In genomic region chr3:107441306-107441705, GRCm38 (mm10) we compare ENCODE assay signal across 26 mouse cellular contexts. TPM values are rescaled to one million over a fixed set of nuclear protein-coding genes. Genes with fewer than 3 reads are reported as not detected.
A peak's percentile ranks its signal among the peaks of the same experiment; 100 is the strongest.
DNase-seq lines count a peak whose midpoint lies in the region; ATAC-seq lines count a peak whose summit lies in the region.
"Had no signal": no experiment of that assay in that cellular context is flagged by ENCODE, and none has a peak within 500 bp of the region (broad histone marks: within the 10 kb centered on the region; RNA-seq: fewer than 3 reads in every experiment).

No protein-coding gene starts in this region.

- no peak overlapping the region for H3K4me2 ChIP-seq in midbrain, embryonic 11.5 days
- H3K4me2 ChIP-seq in midbrain, embryonic 15.5 days: no peak overlapping the region
- H3K4me2 ChIP-seq: embryonic facial prominence, embryonic 12.5 days; embryonic facial prominence, embryonic 15.5 days; heart, embryonic 12.5 days; heart, embryonic 15.5 days; hindbrain, embryonic 13.5 days had no signal

- WGBS in midbrain, embryonic 11.5 days: 79% methylated on average over 8 of the region's 8 CpGs
- 80% methylated on average over 8 of the region's 8 CpGs for WGBS in midbrain, embryonic 15.5 days

- H3K4me3 ChIP-seq in midbrain, embryonic 11.5 days (ENCODE audit: low read depth, low read length): no peak overlapping the region
- H3K4me3 ChIP-seq in midbrain, embryonic 15.5 days: no peak overlapping the region
- H3K4me3 ChIP-seq: embryonic facial prominence, embryonic 12.5 days; embryonic facial prominence, embryonic 15.5 days; heart, embryonic 12.5 days; heart, embryonic 15.5 days; hindbrain, embryonic 10.5 days; hindbrain, embryonic 13.5 days had no signal

- H3K4me1 ChIP-seq in midbrain, embryonic 11.5 days (ENCODE audit: control insufficient read depth, insufficient read depth, low read length): no peaks in the 10 kb centered on the region
- H3K4me1 ChIP-seq in midbrain, embryonic 15.5 days: no peaks in the 10 kb centered on the region
- H3K4me1 ChIP-seq: heart, embryonic 12.5 days; heart, embryonic 15.5 days had no signal

- no peaks in the 10 kb centered on the region for H3K9me3 ChIP-seq in midbrain, embryonic 11.5 days (ENCODE audit: control insufficient read depth, low read length)
- H3K9me3 ChIP-seq in midbrain, embryonic 15.5 days: no peaks in the 10 kb centered on the region
- H3K9me3 ChIP-seq: embryonic facial prominence, embryonic 12.5 days; embryonic facial prominence, embryonic 15.5 days; heart, embryonic 15.5 days; hindbrain, embryonic 10.5 days had no signal

- H3K27ac ChIP-seq in midbrain, embryonic 11.5 days (ENCODE audit: low read depth, low read length): no peak overlapping the region
- H3K27ac ChIP-seq in midbrain, embryonic 15.5 days: no peak overlapping the region
- H3K27ac ChIP-seq: embryonic facial prominence, embryonic 12.5 days; embryonic facial prominence, embryonic 15.5 days; heart, embryonic 15.5 days; hindbrain, embryonic 10.5 days; hindbrain, embryonic 13.5 days had no signal

- H3K36me3 ChIP-seq in midbrain, embryonic 11.5 days (ENCODE audit: control insufficient read depth, insufficient read depth, low read length): no peaks in the 10 kb centered on the region
- H3K36me3 ChIP-seq in midbrain, embryonic 15.5 days (replicated peaks): no peaks in the 10 kb centered on the region
- H3K36me3 ChIP-seq: embryonic facial prominence, embryonic 12.5 days; embryonic facial prominence, embryonic 15.5 days; heart, embryonic 12.5 days; heart, embryonic 15.5 days; hindbrain, embryonic 10.5 days had no signal

- H3K27me3 ChIP-seq in midbrain, embryonic 11.5 days (ENCODE audit: control insufficient read depth, insufficient read depth, low read length): no peaks in the 10 kb centered on the region
- H3K27me3 ChIP-seq in midbrain, embryonic 15.5 days (replicated peaks): no peaks in the 10 kb centered on the region

- ATAC-seq in frontal cortex, adult (ENCODE audit: low TSS enrichment): peak; percentile 32; the same call in 1 of the 2 replicates
- ATAC-seq in midbrain, embryonic 11.5 days (ENCODE audit: low FRiP score): no peak
- ATAC-seq in midbrain, embryonic 15.5 days (replicated peaks): no peak
- ATAC-seq: activated CD4-positive, CD25-positive, alpha-beta regulatory T cell, adult 4 months; forebrain, embryonic 14.5 days; forebrain, postnatal 0 days; hindbrain, embryonic 16.5 days had no signal

- no peak for DNase-seq in frontal cortex, postnatal 36 days (ENCODE audit: low spot score in 2 of 2)
- DNase-seq in layer of hippocampus, adult 9-11 months: peak; percentile 54
- DNase-seq in layer of hippocampus, adult 9-10 months (ENCODE audit: low spot score): no peak
- DNase-seq in midbrain, embryonic 11.5 days (ENCODE audit: low spot score, missing footprints): peak; percentile 1
- peak; percentile 43 for DNase-seq in brain, adult 2 months (ENCODE audit: low read depth, low spot score)
- DNase-seq: adrenal gland, postnatal 10 days; adrenal gland, postnatal 36 days; cerebellum, adult 11 months; cerebellum, adult 2 months; cerebellum, adult 9-11 months; cerebellum, postnatal 25 days; forebrain, postnatal 0 days; heart, adult 18-20 months; heart, postnatal 10 days; heart, postnatal 36 days had no signal

- no peak overlapping the region for H3K9ac ChIP-seq in midbrain, embryonic 11.5 days (ENCODE audit: low read length)
- H3K9ac ChIP-seq in midbrain, embryonic 15.5 days: no peak overlapping the region
- H3K9ac ChIP-seq: embryonic facial prominence, embryonic 12.5 days; embryonic facial prominence, embryonic 15.5 days; forebrain, postnatal 0 days; heart, embryonic 12.5 days; heart, embryonic 15.5 days; hindbrain, embryonic 13.5 days had no signal

RNA-seq across cellular contexts. Expression of gene Kcnc4, which starts 18.0 kb away (rescaled TPM):
- polyA plus RNA-seq in midbrain, embryonic 11.5 days (2014; fragmentation: Nextera tagmentation; extraction: Ambion mirVana): 0.03 and 0.04 TPM in 2 replicates
- polyA plus RNA-seq in midbrain, embryonic 15.5 days (2015; fragmentation: Nextera tagmentation; extraction: Ambion mirVana): 8.8 and 9.1 TPM in 2 replicates
- polyA plus RNA-seq: activated CD4-positive, CD25-positive, alpha-beta regulatory T cell, adult 4 months had no signal

Comparison
In these comparisons a context has a peak if more than half of its experiments do, and no peak if none do; other contexts are left out.
1. DNase-seq: peak in layer of hippocampus, adult 9-11 months (single experiment), midbrain, embryonic 11.5 days (single experiment) and brain, adult 2 months (single experiment); none in frontal cortex, postnatal 36 days (0 of 2) and layer of hippocampus, adult 9-10 months (single experiment).